Mouse (Mus musculus) cerebellum, adult 2 months (tissue): ENCODE measurements around the gene Bach2.

Experiments
- CTCF ChIP-seq: fragments of 200-500 bp; IDR thresholded peaks from 2 replicates; pipeline ENCODE4 v1.5.1; 2011; ENCODE audit warnings: low read depth, mild to moderate bottlenecking, control low read depth, low read length, moderate library complexity, borderline replicate concordance; ENCODE audit not compliant: insufficient read depth
- POLR2A ChIP-seq: fragments of 200-500 bp; IDR thresholded peaks from 2 replicates; pipeline ENCODE4 v1.6.1; 2011; ENCODE audit warnings: low read length, control low read depth, borderline replicate concordance; ENCODE audit not compliant: insufficient read depth

- TF ChIP-seq CTCF (peak; percentile 51; the same call in 1 of the 2 replicates), POLR2A (no peak)
Observed at GRCm38 (mm10) chr4:32569995-32570938, 331.7 kb downstream of the Bach2 start.
